Mouse (Mus musculus) ES-E14 (cell line): ENCODE measurements at regions not wholly inside any gene's neighbourhood (a gene's known extent, or its start where the extent isn't known, plus 50 kb on each side); places are given as distances from the start of the nearest gene placed in this dataset.

Source experiments
- MAFK ChIP-seq: IDR thresholded peaks from 2 replicates; pipeline ENCODE4 v1.6.1; 2014; ENCODE audit warnings: mild to moderate bottlenecking, low read depth, low read length, inconsistent platforms; ENCODE audit not compliant: insufficient read depth
- ZC3H11A ChIP-seq: IDR thresholded peaks from 2 replicates; pipeline ENCODE4 v1.6.1; 2012; ENCODE audit warnings: low read depth, mild to moderate bottlenecking, inconsistent platforms, low read length, borderline replicate concordance
- ZNF384 ChIP-seq: IDR thresholded peaks from 2 replicates; pipeline ENCODE4 v1.6.1; 2012; ENCODE audit warnings: low read depth, low read length, inconsistent platforms

DNA sequence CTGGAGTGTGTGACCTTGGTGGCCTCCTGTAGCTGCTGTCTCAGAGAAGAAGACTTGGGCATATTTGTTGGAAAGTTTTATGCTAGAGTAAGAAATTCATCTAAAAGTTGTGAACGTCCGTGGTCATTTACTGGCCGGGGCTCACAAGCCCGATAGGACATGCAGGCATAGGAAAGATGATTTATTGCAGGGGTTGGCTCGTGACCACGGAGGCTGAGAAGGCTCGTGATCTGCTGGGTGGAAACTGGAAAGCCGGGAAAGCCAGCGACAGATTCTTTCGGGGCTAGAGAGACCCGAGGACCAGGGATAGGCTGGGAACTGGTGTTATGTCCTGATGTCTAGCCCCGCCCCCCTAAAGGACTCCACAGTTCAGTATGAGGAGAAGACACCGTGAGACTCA lies 54.4 kb upstream of the Mphosph6 start:
- TF ChIP-seq ZC3H11A (no peak), MAFK (no peak), ZNF384 (no peak)
